Mouse (Mus musculus) brain, embryonic 14.5 days (tissue): ENCODE measurements around the gene Zfp691.

Experiments
- CTCF ChIP-seq: fragments of 200-500 bp; IDR thresholded peaks from 2 replicates; pipeline ENCODE4 v1.5.1; 2012; ENCODE audit warnings: inconsistent platforms, mild to moderate bottlenecking, moderate library complexity, borderline replicate concordance; ENCODE audit not compliant: insufficient read depth, insufficient read length; ENCODE audit errors: extremely low read depth
- POLR2A ChIP-seq: fragments of 200-500 bp; IDR thresholded peaks from 2 replicates; pipeline ENCODE4 v1.6.1; 2012; ENCODE audit warnings: mild to moderate bottlenecking, inconsistent platforms, borderline replicate concordance; ENCODE audit not compliant: poor library complexity, insufficient read depth, insufficient read length, severe bottlenecking; ENCODE audit errors: extremely low read depth

DNA sequence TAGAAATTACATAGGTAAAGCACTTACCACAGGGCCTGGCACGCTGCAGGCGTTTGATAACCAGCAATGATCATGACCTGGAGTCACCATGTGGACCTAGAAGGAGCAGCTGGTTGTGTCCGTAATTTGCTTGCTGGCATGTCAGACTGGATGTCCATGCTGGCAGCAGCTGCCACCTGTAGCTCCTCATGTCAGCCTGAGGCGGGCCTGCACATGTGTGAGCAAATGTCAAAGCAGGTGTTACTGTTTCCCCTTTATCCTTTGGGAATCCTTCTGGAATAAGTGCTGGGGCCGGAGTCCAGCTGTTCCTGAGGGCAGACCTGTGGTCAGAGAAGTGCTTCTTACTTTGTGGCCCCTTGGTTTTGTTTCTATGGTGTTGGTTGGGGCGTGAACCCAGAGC is 24.1 kb upstream of the Zfp691 start:
- TF ChIP-seq POLR2A = no peak
- TF ChIP-seq CTCF = no peak
